Mouse (Mus musculus): ENCODE measurements around the gene Dusp16.
"Not testable (repeated sequence)": the region's sequence is repeated elsewhere in the genome, so short reads cannot be mapped to it uniquely, and the experiment has no call there.

Dusp16 gene

GRCm38 (mm10) chr6:134696554-134696953 lies 95.9 kb downstream of the Dusp16 start:
- no peak for DNase-seq (ENCODE audit: low spot score in 2 of 2)

- no peak for DNase-seq (ENCODE audit: low spot score in 2 of 2)
Measured at GRCm38 (mm10) chr6:134696146-134696545, 96.3 kb downstream of the Dusp16 start.

- no peak for DNase-seq (ENCODE audit: low spot score in 2 of 2)
Measured at GRCm38 (mm10) chr6:134695625-134696024, 96.8 kb downstream of the Dusp16 start.

GRCm38 (mm10) chr6:134694988-134695387 lies 97.4 kb downstream of the Dusp16 start:
- no peak for DNase-seq (ENCODE audit: low spot score in 2 of 2)

GRCm38 (mm10) chr6:134694498-134694897 lies 97.9 kb downstream of the Dusp16 start:
- no peak for DNase-seq (ENCODE audit: low spot score in 2 of 2)

- DNase-seq (ENCODE audit: low spot score in 2 of 2) = no peak
Measured at GRCm38 (mm10) chr6:134685515-134685914, 106.9 kb downstream of the Dusp16 start.

- DNase-seq (ENCODE audit: low spot score in 2 of 2) = no peak
Measured at GRCm38 (mm10) chr6:134685040-134685439, 107.4 kb downstream of the Dusp16 start.

- DNase-seq (ENCODE audit: low spot score in 2 of 2) = no peak
Measured at GRCm38 (mm10) chr6:134684354-134684915, 108.0 kb downstream of the Dusp16 start.

GRCm38 (mm10) chr6:134679330-134679729 lies 113.1 kb downstream of the Dusp16 start:
- DNase-seq (ENCODE audit: low spot score in 2 of 2) = not testable (repeated sequence)

- no peak for DNase-seq (ENCODE audit: low spot score in 2 of 2)
Measured at GRCm38 (mm10) chr6:134678037-134678436, 114.4 kb downstream of the Dusp16 start.

GRCm38 (mm10) chr6:134677504-134677903 lies 114.9 kb downstream of the Dusp16 start:
- DNase-seq (ENCODE audit: low spot score in 2 of 2) = no peak

- not testable (repeated sequence) for DNase-seq (ENCODE audit: low spot score in 2 of 2)
Measured at GRCm38 (mm10) chr6:134673712-134674111, 118.7 kb downstream of the Dusp16 start.

- no peak for DNase-seq (ENCODE audit: low spot score in 2 of 2)
Measured at GRCm38 (mm10) chr6:134670881-134671411, 121.5 kb downstream of the Dusp16 start.

GRCm38 (mm10) chr6:134669179-134669865 lies 123.1 kb downstream of the Dusp16 start:
- DNase-seq (ENCODE audit: low spot score in 2 of 2) = no peak

- DNase-seq (ENCODE audit: low spot score in 2 of 2) = no peak
Measured at GRCm38 (mm10) chr6:134668519-134668918, 123.9 kb downstream of the Dusp16 start.

GRCm38 (mm10) chr6:134665817-134666216 lies 126.6 kb downstream of the Dusp16 start:
- no peak for DNase-seq (ENCODE audit: low spot score in 2 of 2)
